Mouse (Mus musculus) cerebellum, postnatal 14 days (tissue): ENCODE data around the gene Calb2.
A peak's percentile ranks its signal among the peaks of the same experiment; 100 is the strongest.

Experiments used
- DNase-seq, 2 experiments: peaks; one replicate each; pipeline ENCODE4 v3.0.0; 2021; ENCODE audit warnings: mixed read lengths in 2 of 2

Gene Calb2

GRCm38 (mm10) chr8:110168046-110168445 is at the start of gene Calb2:
Gene Calb2 (minus strand): TSS chr8:110168210.
- DNase-seq, result peak; percentile 95 to 96

GRCm38 (mm10) chr8:110217681-110218131 is 49.7 kb upstream of the Calb2 start:
- DNase-seq, result peak; percentile 100

GRCm38 (mm10) chr8:110217198-110217597 is 49.2 kb upstream of the Calb2 start:
- peak in 1 of 2 experiments; percentile 23 for DNase-seq

GRCm38 (mm10) chr8:110216253-110216652 is 48.2 kb upstream of the Calb2 start:
- DNase-seq, result no peak

GRCm38 (mm10) chr8:110215365-110215764 is 47.4 kb upstream of the Calb2 start, which contains the start of gene Cmtr2:
Gene Cmtr2 (plus strand): TSS chr8:110215665.
- DNase-seq, result no peak

- peak; percentile 60 to 65 for DNase-seq
Observed at GRCm38 (mm10) chr8:110201806-110202205, 33.8 kb upstream of the Calb2 start.

- no peak for DNase-seq
Observed at GRCm38 (mm10) chr8:110196678-110197077, 28.7 kb upstream of the Calb2 start.

GRCm38 (mm10) chr8:110188961-110189750 is 21.1 kb upstream of the Calb2 start:
- DNase-seq, result no peak

GRCm38 (mm10) chr8:110185538-110185937 is 17.5 kb upstream of the Calb2 start:
- DNase-seq, result no peak

- DNase-seq, result no peak
Observed at GRCm38 (mm10) chr8:110183748-110184147, 15.7 kb upstream of the Calb2 start.

GRCm38 (mm10) chr8:110182735-110183367 is 14.8 kb upstream of the Calb2 start:
- peak; percentile 69 to 70 for DNase-seq

- peak; percentile 97 for DNase-seq
Observed at GRCm38 (mm10) chr8:110177359-110178155, 9.5 kb upstream of the Calb2 start.

- peak; percentile 81 to 87 for DNase-seq
Observed at GRCm38 (mm10) chr8:110174826-110175225, 6.8 kb upstream of the Calb2 start.

GRCm38 (mm10) chr8:110172161-110172560 is 4.2 kb upstream of the Calb2 start:
- DNase-seq, result peak; percentile 62 to 71

- no peak for DNase-seq
Observed at GRCm38 (mm10) chr8:110166270-110166669, 1.7 kb downstream of the Calb2 start.

GRCm38 (mm10) chr8:110162007-110162406 is 6.0 kb downstream of the Calb2 start:
- peak; percentile 92 to 93 for DNase-seq

GRCm38 (mm10) chr8:110152951-110153350 is 15.1 kb downstream of the Calb2 start:
- no peak for DNase-seq

GRCm38 (mm10) chr8:110145538-110145937 is 22.5 kb downstream of the Calb2 start:
- DNase-seq, result peak; percentile 85

- DNase-seq, result peak; percentile 65 to 75
Observed at GRCm38 (mm10) chr8:110140770-110141169, 27.2 kb downstream of the Calb2 start.

- peak; percentile 61 to 64 for DNase-seq
Observed at GRCm38 (mm10) chr8:110140156-110140555, 27.9 kb downstream of the Calb2 start.

GRCm38 (mm10) chr8:110135515-110135914 is 32.5 kb downstream of the Calb2 start:
- DNase-seq, result peak in 1 of 2 experiments; percentile 37

- DNase-seq, result peak; percentile 38 to 44
Observed at GRCm38 (mm10) chr8:110134236-110134635, 33.8 kb downstream of the Calb2 start.

GRCm38 (mm10) chr8:110130537-110130936 is 37.5 kb downstream of the Calb2 start:
- peak; percentile 93 to 97 for DNase-seq
